Mouse (Mus musculus) heart, adult 8-10 months (tissue): Measurements from ENCODE around the gene CN725425. TPM values are rescaled to one million over a fixed set of nuclear protein-coding genes. Genes with fewer than 3 reads are reported as not detected.

Experiments used
- DNase-seq: peaks from one replicate; pipeline ENCODE4 v3.0.0; 2022; ENCODE audit warnings: low spot score
- total RNA-seq, 4 experiments: library from RNA; stranded (reverse); gene quantifications; 2 replicates each; pipeline ENCODE4 v1.2.4; 2022

CN725425 gene
- total RNA-seq = 1 to 10 TPM in 2 of 4 experiments, under 1 TPM in 2; 0.82 to 1.1 (median 1.0) TPM

DNA sequence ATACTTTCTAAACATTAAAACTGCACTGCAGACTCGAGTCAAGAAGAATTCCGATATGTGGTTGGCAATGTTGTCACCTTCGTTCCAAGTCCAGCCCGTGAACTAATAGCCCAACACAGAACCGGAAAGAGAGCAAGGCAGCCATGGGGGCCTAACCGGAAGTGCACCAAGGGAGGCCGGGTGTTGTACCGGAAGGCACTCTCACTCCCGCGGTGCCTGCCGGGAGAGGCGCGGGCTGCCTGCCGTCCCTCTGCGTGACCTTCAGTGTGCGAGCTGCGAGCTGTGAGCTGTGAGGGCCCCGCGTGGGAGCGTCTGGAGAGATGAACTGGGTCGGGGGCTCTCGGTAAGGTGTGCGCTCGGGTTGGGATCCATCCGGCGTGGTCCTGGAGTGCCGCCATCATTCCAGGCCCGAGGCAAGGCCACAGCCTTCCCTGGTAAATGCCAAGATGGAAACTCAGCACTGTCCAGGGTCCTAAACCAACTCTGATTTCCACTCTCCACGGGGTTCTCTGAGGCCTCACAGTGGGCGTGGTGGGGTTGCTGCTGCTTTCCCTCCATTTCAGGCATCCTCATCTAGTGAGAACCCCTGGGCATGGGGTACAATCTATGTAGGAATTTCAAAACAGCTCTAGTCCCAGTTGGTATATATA, at the start of gene CN725425:
CN725425 (plus strand) TSS at position 239 of the 650 bp plus-strand sequence.
- DNase-seq = no peak

DNA sequence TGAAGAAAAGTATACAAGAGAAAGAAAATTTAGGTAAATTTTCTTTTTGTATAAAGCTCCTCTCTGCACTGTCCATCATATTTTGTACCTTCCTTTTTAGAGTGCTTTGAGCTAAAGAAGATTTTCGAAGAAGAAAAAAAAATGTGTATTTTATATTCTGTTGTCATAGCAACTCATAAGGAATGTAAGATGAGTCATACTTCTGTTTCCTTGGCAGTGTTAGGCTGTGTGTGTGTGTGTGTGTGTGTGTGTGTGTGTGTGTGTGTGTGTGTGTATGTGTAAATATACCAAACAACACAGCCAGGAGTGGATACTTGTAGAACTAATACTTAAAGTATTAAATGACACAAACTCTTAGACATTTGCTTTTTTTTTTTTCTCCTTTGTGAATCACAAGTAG, 46.7 kb upstream of the CN725425 start:
- no peak for DNase-seq

DNA sequence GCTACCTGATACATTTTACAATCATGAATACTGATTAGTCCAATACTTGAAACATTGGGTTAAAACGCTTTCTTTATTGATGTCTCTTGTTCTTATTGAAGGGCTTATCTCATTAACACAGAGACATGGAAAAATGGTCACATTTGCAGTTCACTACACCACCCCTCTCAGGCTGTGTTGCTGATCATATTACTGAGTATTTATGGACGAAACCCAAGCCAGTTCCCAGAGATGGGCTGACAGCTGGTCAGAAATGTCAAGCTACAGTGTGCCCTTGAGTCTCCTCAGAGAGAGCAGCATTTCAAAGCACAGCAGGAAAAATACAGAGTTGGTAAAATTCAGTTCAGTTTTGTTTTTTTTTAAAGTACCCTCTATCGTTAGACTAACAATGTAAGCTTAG, 46.0 kb upstream of the CN725425 start:
- DNase-seq = no peak

GRCm38 (mm10) chr15:91161153-91161552, 38.1 kb upstream of the CN725425 start:
- no peak for DNase-seq

GRCm38 (mm10) chr15:91163454-91163853, 35.8 kb upstream of the CN725425 start:
- DNase-seq = no peak

DNA sequence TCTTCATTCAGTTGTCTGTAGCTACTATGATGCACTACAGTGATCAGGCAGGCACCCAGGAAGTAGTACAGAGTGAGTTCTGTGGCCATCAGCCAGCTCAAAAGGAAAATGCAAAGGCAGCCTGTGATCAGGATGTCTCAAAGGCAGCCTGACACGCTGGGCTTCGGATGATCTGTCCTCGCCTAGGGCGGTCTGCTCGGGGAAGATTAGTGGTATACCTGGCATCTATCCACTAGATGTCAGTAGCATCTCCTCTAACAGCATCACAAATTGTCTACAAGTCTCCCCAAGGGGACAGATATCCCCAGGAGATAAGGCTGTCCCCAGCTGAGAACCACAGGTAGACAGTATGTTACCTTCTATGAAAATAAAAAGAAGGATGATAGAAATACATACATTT, 34.3 kb upstream of the CN725425 start:
- no peak for DNase-seq

- DNase-seq = no peak
Observed at GRCm38 (mm10) chr15:91167850-91168562, 31.3 kb upstream of the CN725425 start.

- DNase-seq = no peak
Observed at GRCm38 (mm10) chr15:91170602-91171328, 28.5 kb upstream of the CN725425 start.

DNA sequence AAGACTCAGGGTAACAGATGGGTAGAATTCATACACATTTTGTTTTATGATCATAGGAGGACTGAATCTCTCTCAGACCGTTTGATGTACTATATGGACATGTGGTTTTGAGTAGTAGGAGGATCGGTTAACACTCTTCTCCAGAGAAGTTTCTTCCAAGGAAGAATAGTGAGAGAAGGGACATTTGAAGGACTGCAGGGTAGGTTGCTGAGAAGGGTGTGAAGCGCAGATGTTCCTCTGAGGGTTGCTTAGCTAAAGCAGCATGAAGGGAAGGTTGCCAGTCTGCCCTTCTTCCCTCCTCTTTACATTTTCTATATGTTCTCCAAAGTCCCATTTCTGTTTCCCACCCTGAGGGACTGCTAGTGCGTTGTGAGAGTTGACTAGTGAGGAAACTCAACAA, 28.0 kb upstream of the CN725425 start:
- no peak for DNase-seq

GRCm38 (mm10) chr15:91172193-91172592, 27.1 kb upstream of the CN725425 start:
- DNase-seq = peak; percentile 53

DNA sequence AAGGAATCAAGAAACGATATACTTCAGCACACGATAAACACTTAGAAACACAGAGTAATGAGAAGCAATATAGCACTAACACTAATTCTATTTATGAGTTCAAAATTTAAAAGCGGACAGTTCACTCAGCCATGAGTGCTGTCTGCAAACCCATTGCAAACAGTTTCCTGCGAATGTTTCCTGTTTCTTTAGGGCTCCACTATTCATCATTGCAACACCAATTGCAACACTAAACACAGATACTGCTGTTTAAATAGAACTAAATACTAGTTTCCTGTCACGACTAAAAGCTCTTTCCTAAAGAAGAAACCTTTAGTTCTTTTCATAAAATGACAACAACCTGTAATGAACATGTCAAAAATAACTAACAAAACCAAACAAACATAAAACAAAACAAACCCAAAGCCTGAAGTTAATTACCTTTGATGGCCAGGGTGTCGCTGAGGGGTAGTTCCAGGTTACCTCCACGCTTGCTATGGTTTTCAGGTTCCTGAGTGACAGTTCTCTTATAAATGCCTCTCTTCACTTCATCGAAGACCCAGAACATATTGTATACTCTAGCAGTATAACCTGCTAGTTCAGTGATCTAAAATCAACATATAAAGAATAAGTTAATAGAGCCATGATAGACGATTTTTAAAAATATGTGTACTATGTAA, 20.5 kb upstream of the CN725425 start:
- DNase-seq = no peak

GRCm38 (mm10) chr15:91179911-91180622, 19.2 kb upstream of the CN725425 start:
- DNase-seq = no peak

DNA sequence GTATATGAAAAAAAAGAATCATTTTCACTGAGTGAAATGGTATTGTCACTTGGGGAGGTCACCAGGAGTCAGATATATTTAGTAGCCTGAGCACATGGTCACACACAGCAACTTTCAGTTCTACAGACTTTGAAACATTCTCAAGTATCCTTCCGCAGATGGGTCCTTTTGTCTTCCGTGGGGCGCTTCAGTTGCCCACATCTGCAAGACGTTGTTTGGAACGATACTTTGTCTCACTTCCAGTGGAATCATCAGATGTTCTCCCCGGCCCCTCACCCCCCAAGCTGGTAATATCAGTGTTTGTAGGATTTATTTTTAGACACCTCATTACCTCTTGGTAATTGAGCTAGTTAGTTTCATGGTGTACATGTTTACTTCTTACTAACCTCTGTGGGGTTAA, 12.9 kb upstream of the CN725425 start:
- DNase-seq = no peak

DNA sequence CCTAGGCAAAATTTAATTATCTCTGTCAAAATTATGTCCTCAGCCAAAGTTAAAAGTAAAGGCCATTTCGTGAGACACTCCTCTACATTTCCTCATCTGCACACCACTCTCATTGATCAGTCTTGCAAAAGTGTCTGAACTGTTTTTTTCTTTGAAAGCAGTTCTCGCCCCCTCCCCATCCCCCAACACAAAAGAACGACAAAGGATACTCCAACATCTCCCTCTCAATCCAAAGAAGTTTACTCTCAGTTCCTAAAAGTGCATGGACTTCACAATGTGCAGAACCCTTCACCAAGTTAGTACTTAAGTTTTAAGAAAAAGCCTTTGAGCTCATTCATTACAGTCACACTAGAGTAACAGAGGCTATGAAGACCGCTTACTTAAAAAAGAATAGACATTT, 9.3 kb upstream of the CN725425 start:
- DNase-seq = no peak

- no peak for DNase-seq
Observed at GRCm38 (mm10) chr15:91190519-91191207, 8.6 kb upstream of the CN725425 start.

DNA sequence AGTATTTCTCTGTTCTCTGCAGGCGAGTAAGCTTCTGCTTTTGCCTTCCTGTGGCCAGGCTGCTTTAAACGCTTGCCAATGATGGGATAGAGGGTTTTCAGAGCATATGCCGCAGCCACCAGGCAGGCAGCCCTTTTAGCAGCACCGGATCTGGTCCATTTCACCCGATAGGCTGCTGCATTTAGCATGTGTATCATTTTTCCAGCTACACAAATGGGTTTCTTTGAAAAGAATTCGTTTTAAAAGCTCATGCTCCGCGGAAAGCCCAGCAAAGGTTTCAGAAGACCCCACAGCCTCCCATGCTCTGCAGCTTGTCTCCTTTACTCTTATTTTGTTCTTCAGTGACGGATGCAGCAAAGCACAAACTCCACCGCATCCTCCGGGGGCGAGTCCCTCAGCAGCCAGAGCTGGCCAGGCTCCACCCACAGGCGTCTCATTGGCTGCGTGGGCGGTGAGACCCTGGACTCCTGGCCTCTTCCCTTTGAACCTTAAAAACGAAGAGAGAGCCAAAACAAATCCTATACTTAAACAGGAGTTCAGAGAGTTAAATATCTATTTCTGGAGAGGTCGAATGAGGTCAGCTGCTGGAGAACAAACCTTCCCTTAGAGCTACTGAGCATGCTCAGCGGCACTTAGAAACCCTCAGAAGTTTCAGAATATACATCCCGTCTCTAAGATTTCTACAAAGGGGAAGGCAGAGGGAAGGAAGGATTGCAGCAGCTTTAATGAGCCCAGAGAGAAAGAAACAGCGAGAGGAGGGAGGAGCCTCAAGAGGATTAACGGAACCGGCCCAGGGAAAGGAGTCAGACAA, 7.7 kb upstream of the CN725425 start, which contains the start of gene Abcd2:
Abcd2 (minus strand) TSS at position 388 of the 811 bp plus-strand sequence.
- peak; percentile 78 for DNase-seq

- no peak for DNase-seq
Observed at GRCm38 (mm10) chr15:91192223-91192598, 7.1 kb upstream of the CN725425 start.

- DNase-seq = no peak
Observed at GRCm38 (mm10) chr15:91200833-91201232, 1.5 kb downstream of the CN725425 start.

GRCm38 (mm10) chr15:91202486-91202885, 3.2 kb downstream of the CN725425 start:
- no peak for DNase-seq

- DNase-seq = no peak
Observed at GRCm38 (mm10) chr15:91203521-91203920, 4.2 kb downstream of the CN725425 start.
